Mouse (Mus musculus) E14TG2a.4 (cell line): ENCODE measurements at regions not wholly inside any gene's neighbourhood (a gene's known extent, or its start where the extent isn't known, plus 50 kb on each side); places are given as distances from the start of the nearest gene placed in this dataset.

Source experiments
- CTCF ChIP-seq: conservative IDR thresholded peaks from 2 replicates; pipeline ENCODE4 v1.5.1; 2014; ENCODE audit warnings: low read length
- NANOG ChIP-seq: IDR thresholded peaks from 2 replicates; pipeline ENCODE4 v1.6.1; 2014; ENCODE audit warnings: borderline replicate concordance, low read length, mixed read lengths
- POU5F1 ChIP-seq: IDR thresholded peaks from 2 replicates; pipeline ENCODE4 v1.6.1; 2014; ENCODE audit warnings: low read length, borderline replicate concordance

GRCm38 (mm10) chr8:25353405-25353804 is 529.2 kb upstream of the Adam5 start:
- no peak for TF ChIP-seq CTCF
- TF ChIP-seq NANOG: no peak
- TF ChIP-seq POU5F1: no peak
